Mouse (Mus musculus): ENCODE measurements around the gene Wwc1.

- TF ChIP-seq CTCF (IDR thresholded peaks at IDR 0.05; ENCODE audit: low read depth, low read length) (no peak), POLR2A (IDR thresholded peaks at IDR 0.05; ENCODE audit: extremely low read depth, insufficient read depth, low read length) (no peak)
Measured at GRCm38 (mm10) chr11:35811458-35811857, 168.9 kb downstream of the Wwc1 start.

Measured in liver, adult 2 months (tissue).